Mouse (Mus musculus) ES-CJ7 (cell line): Measurements from ENCODE around the gene Klra9.
"Not testable (repeated sequence)": the region's sequence is repeated elsewhere in the genome, so short reads cannot be mapped to it uniquely, and the experiment has no call there.

Source experiments
- DNase-seq: peaks from one replicate; pipeline ENCODE4 v3.0.0; 2011; ENCODE audit warnings: low read depth, low spot score

Klra9 gene

GRCm38 (mm10) chr6:130193012-130193411 lies at the start of gene Klra9:
TSS of gene Klra9 (minus strand) at chr6:130193112.
- not testable (repeated sequence) for DNase-seq

- no peak for DNase-seq
These were observed 44.6 kb upstream of the Klra9 start for GRCm38 (mm10) chr6:130237536-130237935.

GRCm38 (mm10) chr6:130236635-130237034 lies 43.7 kb upstream of the Klra9 start:
- DNase-seq, result no peak

GRCm38 (mm10) chr6:130233222-130233621 lies 40.3 kb upstream of the Klra9 start, which contains the start of gene Klra7:
TSS of gene Klra7 (minus strand) at chr6:130233322.
- no peak for DNase-seq

- not testable (repeated sequence) for DNase-seq
These were observed 4.5 kb upstream of the Klra9 start for GRCm38 (mm10) chr6:130197453-130197852.

- not testable (repeated sequence) for DNase-seq
These were observed 63.1 kb downstream of the Klra9 start, which contains the start of gene Klra8 for GRCm38 (mm10) chr6:130129798-130130197. TSS of gene Klra8 (minus strand) at chr6:130129898.
